Mouse (Mus musculus) MN1 (cell line): Measurements from ENCODE around the gene Lenep.

Source experiments
- DNase-seq: peaks from one replicate; pipeline ENCODE4 v3.0.0-alpha.2; 2016; ENCODE audit warnings: low spot score

The Lenep gene

DNA sequence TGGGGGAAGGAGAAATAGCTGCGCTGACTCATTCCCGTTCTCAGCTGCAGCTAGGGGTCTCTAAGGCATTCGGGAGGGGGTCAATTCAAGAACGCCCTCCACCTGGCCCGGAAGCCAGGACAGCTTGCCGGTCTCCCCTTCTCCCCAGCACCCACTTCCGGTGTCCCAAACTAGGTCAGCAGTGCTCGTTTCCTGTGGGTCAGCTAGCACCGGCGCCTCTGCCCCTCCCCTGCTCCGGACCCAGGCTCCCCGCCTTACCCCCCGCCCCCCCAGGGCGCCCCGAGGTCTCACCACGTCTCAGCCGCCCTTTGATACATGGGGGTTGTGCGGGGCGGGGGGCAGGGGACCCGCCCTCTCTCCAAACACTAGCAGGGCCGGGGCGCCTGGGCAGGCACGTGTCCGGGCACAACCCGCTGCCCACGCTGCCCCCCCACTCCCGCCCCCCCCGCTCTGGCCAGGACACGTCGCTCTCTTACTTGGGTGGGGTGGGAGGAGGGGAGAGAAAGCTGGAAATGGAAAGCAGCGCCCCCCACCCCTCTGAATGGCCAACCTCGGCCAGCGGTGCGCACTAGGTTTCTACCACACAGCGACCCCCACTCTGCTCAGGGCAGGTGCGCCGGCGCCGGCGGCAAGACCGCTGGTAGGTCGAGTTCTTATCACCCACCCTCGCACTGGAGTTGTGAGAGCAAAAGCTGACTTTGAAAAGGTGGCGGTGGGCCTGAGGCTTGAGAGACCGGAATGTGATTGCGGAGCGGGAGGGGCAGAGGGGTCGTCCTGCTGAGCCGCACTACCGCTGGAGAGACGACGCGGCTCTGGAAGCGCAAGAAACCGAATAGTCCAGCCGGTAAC lies 10.7 kb downstream of the Lenep start:
- DNase-seq: peak; percentile 74

DNA sequence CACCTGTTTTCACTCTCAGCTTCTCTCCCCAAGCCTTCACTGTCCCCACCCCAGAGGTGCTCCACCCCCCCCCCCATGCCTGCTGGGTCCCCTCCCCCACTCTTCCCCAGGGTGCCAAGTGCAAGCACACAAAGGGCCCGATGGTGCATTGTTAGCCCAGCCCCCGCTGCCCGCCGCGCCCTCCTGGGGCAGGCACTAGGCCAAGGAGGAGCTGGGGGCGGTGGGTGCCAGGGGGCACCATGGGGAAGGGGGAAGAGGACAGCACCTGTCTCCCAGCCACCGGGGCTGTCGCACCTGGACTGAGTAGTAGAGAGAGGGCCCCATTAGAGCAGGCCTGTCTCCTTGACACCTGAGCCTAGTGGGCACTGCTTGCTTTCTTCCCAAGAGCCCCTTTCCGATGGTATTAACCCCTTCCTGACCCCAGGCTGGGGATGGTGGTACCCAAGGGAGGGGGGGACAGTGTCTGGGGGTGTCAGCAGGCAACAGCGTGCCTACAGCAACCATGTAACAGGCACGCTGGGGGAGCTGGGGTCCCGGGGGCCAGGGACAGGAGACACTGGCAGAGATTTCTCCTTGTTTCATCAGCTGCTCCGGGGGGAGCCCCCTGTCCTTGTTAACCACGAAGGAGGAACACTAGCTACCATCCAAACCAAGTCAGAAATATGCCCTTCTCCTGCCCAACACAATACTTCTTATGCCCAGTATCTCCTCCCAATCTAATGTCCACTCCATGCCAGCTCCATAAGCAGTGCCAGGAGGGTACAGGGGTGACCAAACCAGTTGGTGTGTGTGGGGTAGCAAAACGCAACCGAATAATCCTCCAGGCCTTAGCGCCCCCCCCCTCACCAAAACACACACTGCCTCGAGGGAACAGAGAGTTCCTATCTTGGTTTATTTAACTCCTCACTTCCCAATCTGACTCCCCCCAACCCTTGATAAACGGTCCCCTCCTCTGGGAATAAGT lies 11.6 kb downstream of the Lenep start:
- DNase-seq: peak; percentile 63

DNA sequence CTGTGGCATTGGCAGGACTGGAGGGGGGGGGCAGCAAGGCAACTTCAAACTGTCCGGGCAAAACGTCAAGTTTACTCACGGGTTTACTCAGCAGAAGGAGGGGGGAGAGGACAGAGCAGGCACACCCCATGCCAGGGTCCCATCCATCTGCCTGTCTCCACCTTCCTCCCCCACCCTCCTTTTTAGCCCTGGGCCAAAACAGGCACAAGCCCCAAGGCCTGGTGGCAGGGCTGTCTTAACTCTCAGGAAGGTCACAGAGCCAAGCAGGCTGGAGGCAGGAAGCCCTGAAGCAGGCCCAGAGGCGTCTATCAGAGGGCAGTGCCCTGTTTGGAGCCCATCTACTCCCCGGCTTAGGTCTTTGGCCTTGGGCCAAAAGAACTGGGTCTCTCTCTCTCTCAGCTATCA lies 12.5 kb downstream of the Lenep start:
- DNase-seq: peak; percentile 76

DNA sequence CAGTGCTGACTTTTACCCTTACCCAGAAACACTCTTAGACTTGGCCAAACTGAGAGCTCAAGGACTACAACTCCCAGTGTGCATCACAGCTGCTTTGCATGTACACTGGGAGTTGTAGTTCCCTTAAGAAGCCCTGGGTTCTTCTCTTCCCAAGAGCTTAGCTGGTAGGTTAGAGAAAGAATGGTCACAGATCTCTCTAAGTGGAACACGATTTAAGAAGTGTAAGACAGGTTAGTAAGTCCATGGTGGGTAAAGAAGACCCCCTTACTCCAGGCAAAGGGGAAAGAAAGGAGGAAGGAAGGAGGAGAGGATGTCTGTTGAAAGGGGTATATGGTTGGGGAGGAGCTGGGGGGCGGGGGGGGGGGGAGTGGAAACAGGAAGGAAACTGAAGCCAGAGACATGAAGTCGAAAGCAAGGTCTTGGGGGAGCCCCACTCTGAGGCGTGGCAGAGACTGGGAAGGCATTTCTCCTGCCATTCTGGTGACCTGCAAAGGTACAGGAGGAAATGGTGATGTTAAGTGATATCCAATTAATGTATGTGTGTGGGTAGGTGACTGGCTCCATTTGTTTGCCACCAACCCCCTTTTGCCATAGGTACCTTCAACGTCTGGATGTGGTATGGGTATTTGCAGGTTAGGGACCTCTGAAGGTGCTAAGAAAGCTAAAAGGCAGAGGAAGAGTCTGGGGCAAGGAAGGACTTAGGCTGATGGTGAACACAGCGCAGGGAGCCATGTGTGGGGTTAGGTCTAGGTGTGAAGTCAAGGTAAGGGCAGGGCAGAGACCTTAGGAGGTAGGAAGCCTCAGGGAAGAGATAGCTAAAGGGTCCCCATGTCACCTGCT lies 13.5 kb downstream of the Lenep start:
- peak; percentile 63 for DNase-seq

DNA sequence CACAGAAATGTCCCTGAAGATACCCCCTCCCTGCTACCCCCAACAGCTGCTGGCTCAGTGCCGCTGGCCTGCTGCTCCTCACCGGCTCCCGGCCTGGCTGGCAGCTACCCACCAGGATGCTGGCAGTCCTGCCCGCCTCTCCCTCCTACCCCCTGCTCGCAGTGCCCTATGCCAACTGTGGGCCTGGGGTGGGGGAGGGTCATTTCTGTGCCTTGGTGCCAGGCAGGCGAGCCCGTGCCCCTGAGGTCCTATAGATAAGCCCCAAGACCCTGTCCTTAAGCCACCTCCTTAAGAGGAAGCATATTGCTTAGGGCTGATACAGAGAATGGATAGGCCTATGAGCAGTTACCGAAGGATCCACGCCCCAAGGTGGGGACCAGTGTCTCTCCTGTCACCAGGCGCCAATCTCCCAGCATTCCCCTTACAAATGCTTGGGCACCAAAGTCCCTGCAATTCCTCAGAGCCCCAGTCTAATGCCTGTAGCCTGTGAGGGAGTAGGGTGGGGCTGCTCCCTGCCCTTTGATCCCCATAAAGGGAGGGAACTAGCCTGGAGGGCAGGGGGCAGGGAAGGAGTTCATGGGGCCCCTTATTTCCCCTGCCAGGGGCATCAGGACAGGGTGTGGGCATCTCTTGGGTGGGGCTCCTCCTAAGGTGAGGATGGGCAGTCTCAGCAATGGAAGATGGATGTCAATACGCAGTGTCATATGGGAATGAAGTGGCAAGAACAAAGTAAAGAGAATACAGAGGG lies 14.3 kb downstream of the Lenep start:
- peak; percentile 66 for DNase-seq

DNA sequence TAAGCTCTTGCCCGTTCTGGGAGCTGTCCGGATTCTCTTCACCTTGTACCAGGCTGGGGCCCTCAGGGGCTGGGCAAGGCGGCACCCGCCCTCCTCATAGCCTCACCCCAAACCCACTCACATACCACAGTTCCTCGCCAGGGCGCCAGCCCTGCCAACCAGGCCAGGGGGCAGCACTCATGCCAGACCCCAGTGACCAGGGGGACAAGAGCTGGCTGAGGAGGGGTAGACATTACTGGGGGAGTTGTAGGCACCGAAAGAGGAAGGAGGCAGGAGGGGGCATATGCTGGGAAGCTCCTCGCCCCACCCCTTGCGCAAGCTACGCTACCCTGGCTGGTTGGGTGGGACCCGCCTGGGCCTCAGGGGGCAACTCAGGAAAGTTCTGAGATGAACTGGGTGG lies 15.0 kb downstream of the Lenep start:
- DNase-seq: no peak

DNA sequence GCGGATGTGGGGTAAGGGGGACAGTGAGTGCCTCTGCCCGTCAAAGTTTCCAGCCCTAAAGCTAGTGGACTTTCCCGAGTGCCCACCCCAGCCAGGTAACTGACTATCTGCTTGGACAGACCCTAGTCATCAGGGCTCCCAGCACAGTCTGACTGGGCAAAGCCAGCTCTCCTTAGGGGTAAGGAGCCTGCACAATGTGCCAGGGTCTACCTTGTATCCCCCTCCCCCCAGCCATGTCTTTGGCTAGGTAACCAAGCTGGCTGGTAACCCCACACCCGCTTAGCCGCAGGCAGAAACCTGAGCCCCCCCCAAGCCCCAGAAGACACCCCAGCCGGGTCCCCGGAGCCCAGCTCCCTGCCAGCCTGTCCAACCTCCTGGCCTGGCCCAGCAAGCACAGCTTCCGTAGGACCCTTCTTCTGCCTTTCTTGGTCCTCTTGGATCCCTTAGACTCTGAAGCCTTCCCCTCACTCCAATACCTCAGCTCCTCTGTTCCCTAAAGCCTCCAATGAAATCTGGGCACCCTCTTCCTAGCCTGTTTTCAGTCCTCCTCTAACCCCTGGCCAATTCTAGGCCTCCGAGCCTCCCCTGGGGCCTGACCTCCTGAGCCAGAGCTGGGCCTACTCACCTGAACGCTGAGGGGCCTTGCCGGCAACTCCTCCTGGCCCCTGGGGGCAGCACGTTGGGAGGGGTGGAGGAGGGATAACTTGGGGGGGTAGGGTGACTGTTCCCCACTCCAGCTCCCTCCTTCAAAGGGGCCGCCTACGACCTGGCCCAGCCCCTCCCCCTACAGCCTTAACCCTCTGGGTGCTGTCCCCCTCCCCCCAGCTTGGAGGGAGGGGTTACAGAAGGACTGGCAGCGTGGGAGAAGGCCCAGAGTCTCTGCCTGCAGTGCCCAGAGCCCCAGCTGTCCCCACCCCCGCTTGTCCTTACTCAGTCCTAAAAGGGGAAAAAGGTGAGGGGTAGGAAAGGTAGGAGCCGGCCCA lies 15.9 kb downstream of the Lenep start:
- no peak for DNase-seq

DNA sequence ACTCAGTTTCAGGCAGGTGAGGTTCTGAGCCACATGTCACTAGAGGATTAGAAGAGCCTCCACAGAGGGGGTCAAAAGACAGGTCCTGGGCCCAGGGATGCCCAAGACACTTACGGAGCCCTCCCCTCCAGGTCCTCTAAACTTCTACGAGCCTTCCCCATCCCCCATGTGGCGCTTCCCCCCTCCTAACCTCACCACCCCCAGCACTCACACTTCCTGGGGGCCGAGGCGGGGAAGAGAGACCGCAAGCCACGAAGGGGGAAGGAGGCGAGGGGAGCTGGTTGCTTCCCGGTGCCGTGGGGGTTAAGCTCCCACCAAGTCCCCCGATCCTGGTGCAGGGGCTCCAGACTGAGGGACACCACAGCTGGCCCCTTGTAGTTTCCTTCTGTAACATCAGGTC lies 17.1 kb downstream of the Lenep start:
- no peak for DNase-seq

DNA sequence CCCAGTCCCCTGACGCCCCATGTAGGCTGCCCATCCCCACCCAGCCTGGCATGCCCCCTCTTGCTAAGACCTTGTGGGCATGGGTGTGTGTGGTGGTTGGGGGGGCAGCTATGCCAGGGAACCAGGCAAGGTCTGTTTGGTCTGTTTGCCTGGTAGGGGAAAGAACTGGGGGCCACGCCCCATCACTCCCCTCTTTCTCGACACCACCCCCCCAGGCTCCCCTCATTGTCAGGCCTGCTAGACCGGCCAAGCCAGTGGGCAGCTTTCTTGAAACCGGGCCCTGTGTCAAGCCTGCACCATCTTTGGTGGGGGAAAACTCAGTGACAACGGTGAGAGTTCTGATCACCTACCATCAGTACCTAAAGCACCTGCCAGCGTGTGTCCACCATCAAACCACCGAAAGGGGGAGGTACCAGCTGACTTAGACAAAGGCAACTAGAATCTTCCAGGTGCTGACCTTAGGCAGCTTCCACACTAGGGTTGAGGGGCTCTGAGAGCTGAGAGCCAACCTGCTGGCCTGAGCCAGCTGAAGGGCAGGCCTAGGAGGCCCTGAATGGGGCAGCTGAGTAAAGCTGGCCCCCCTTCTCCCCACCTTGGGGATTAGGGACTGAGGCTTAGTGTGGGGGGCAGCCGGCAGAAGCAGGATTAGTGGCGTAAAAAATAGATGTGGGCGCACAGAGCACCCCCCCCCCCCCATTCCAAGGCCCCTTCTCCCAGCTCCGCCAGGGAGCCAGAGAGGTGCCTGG lies 18.1 kb downstream of the Lenep start:
- DNase-seq: no peak

DNA sequence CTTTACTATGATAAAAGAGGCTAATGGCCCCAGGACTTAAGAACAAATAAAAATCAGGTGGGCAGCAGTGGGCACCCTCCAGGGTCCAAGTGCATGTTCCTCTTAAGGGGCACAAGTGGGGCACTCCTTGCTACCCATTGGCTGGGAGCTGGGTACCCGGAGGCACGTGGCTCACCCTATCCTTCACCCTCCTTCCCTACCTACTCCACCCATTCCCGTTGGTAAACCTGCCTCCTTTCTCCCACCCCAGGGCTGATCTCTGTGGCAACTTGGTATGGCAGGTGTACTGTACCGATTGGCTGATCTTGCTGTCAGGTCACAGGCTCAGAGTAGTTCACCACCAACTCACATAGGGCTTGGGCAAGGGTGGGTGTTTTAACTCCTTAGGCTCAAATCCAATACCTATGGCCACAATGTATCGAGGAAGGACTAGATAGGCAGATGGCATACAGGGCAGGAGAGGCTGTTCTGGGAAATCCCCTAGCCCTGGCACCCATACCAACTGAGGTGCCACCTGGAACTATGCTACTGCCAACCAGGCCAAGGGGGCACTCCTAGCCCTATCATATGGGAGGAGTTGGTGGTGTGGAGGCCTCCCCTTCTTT lies 18.8 kb downstream of the Lenep start:
- no peak for DNase-seq

DNA sequence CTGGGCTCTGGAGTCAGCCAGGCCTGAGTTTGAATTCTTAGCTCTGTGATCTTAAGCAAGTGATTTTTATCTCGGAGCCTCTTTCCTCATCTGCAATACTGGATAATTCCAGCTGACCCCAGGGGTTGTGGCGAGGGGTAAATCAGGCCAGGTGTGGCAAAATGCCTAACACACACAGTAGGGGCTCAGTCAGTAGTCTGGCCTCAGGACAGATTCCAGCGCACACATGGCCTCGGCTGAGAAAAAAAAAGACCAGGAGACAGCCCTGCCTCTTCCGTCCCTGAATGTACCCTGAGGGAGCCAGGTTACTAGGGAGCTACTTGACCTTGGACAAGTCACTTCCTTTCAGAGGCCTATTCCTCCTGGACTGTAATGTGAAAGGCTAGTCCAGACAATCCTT lies 19.6 kb downstream of the Lenep start:
- DNase-seq: no peak

DNA sequence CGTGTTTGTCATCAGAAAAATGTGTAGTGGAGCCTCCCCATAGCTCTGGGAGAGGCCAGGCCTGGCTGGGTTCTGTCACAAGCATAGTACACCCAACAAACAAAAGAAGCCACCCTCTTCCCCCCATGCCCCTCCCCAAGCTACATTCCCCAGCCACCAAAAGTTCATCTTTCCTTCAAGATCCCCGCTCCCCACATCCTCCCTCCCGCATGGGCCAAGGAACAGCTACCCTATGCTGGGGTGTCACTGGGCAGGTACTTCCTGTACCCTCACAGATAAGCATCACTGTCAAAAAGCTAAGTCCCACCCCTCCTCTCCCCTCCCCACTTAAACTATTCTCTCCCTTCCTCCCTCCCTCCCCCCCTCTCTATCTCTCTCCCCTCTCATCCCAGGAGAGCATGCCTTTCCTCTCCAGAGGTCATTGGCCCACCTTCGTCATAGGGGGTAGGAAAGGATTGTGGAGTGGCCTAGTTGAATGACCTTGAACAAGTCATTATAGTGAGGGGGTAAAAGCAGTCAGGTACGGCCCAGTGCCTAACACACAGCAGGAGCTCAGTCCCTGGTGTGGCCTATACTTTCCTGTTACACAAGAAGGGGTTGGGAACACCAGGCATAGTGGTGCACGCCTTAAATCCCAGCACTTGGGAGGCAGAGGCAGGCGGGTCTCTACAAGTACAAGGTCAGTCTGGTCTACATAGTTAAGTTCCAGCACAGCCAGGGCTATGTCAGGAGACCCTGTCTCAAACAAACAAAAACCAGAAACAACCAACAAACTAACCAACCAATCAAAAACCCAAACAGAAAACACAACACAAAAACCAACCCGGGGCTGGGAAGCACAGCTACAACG lies 20.3 kb downstream of the Lenep start:
- no peak for DNase-seq

DNA sequence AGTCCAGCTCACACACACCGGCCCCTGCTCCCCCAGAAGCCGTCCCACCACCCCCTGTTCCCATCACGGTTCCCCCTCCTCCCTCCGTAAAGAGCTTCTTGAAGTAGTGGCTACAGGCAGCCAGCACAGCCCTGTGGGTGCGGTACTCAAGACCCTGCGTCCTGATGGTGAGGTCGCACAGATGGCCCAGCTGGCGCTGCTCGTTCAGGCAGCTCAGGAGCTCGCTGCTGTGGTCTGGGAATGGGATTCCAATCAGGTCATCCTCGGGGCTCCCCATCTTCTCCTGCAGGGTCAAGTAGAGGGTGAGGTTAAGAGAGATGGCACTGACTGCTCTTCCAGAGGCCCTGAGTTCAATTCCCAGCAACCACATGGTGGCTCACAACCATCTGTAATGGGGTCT lies 21.4 kb downstream of the Lenep start:
- no peak for DNase-seq

DNA sequence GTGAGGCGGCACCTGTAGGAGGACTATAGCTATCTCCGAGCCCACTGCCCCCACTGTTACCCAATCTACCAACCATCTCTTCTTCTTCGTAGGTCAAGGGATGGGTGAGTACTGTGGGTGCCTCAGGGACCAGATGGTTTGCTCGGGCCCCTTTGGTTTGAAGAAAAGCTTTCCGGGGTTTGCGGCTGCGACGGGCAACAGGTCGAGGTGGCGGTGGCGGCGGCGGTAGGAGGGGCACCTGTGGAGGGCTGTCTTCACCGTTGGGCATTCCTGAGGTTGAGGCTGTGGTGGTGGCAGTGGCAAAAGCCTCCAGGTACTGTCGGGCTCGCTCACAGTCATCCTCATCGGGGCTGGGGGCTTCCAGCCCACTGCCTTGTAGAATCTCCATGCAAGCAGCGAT lies 21.9 kb downstream of the Lenep start:
- no peak for DNase-seq

DNA sequence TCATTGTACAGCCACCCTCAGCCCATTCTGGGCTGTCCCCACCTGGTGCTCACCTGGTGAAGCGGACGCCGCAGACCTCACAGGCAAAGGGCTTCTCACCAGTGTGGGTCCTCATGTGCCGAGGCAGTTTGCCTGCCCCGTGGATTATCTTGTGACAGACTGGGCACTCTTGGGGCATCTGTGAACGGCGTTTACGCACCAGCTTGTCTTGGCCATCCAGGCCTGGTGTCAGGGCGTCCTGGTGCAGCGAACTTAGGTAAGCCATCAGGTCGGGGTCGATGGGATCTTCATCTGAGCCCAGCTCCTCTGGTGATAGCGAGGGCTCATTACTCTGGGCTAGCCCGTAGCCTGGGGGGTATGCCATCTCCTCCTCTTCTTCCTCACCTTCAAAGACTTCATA lies 22.3 kb downstream of the Lenep start:
- no peak for DNase-seq

DNA sequence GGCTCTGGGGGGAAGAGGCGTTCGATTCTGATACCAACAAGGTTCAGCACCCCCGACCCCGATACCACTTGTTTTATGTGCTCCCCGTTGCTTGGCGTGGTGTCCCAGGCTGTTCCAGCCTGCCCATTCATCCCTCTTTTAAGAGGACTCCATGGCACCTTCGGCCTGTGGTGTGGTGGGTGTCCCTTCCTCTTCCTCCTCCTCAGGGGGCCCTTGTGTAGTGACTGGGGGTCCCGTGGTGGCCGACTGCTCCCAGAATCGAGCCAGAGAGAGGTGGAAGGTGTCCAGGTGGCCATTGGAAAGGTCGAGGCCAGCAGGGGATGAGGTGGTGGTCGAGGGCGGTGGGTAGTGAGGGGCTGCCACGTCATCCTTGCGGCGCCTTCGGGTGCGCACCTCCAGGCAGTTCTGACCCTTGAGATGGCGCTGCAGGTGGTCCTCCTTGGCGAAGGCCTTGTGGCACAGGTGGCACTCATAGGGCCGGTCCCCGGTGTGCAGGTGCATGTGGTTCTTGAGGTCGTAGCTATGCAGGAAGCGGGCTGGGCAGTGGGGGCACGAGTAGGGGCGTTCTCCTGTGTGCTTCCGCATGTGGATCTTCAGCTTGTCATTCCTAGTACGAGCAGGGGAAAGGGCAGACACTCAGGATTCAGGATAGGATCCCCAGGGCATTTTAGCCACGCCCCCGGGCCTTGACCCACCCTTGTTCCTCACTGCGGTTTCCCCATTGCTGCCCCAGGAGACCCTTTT lies 23.0 kb downstream of the Lenep start:
- no peak for DNase-seq

DNA sequence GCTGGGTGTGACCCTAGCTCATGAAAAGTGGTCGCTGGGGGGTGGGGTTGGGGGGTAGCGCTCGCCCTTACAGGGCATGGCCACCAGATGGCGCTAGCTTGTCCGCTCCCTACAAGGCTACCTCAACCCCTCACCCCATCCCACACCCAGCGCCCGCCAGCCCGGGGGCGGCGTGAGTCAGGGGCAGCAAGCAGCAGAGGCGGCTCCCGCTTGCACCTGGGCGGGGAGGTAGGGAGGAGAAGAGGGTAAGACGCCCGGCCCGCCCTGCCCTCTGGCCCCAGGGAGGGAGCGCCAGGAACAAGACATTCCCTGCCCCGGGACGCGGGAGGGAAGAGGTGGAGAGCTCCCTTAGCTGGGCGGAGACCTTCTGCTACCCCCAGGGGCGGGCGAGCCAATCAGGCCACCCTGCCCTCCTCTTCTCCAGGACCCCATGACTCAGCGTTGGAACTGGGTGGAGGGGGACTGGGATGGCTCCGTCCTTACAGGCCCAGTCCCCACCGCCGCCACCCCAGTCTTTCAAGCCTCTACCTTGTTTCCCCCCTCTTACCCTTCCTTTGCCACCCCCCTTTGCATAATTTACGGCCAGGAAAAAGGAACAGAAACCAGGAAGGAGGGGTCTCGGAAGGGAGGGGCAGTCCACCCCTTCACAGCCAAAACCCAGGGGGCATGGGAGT lies 24.1 kb downstream of the Lenep start:
- peak; percentile 89 for DNase-seq
